Mouse (Mus musculus): Measurements from ENCODE around the gene Itga3. TPM values are rescaled to one million over a fixed set of nuclear protein-coding genes. Genes with fewer than 3 reads are reported as not detected.

Itga3 gene
- polyA plus RNA-seq (2014; fragmentation: Nextera tagmentation; extraction: Ambion mirVana), result 24.1 and 29.0 TPM in 2 replicates

GRCm38 (mm10) chr11:95076536-95077111 is at the start of gene Itga3:
Itga3 (minus strand) TSS chr11:95076801.
- no peaks in the 10 kb centered on the region for H3K9me3 ChIP-seq (ENCODE audit: control insufficient read depth, low read length)
- under 1% methylated on average over 48 of the region's 51 CpGs for WGBS
- H3K27me3 ChIP-seq (replicated peaks; ENCODE audit: control insufficient read depth, insufficient read depth, low read length), result peaks cover 8% of the 10 kb centered on the region; the same call in 1 of the 2 replicates
- peak within 1 kb of the TSS; percentile 52 for H3K4me3 ChIP-seq (ENCODE audit: low read depth, low read length)
- peak; percentile 81 for ATAC-seq (replicated peaks; ENCODE audit: low FRiP score, low TSS enrichment, low read depth)
- peak within 1 kb of the TSS; percentile 69 for H3K27ac ChIP-seq (ENCODE audit: low read depth)
- H3K36me3 ChIP-seq (ENCODE audit: control insufficient read depth, insufficient read depth, low read length), result no peaks in the 10 kb centered on the region
- H3K4me1 ChIP-seq (replicated peaks; ENCODE audit: control insufficient read depth, insufficient read depth, low read length), result peaks cover 58% of the 10 kb centered on the region
- H3K9ac ChIP-seq (ENCODE audit: low read length), result peak within 1 kb of the TSS; percentile 60
- peak within 1 kb of the TSS; percentile 81 for H3K4me2 ChIP-seq (ENCODE audit: low read length)
- DNase-seq (ENCODE audit: low spot score), result peak; percentile 84

GRCm38 (mm10) chr11:95125366-95125948 is 48.9 kb upstream of the Itga3 start:
- Histone ChIP-seq H3K36me3 (ENCODE audit: control insufficient read depth, insufficient read depth, low read length) (no peaks in the 10 kb centered on the region), H3K9ac (ENCODE audit: low read length) (no peak overlapping the region), H3K4me1 (replicated peaks; ENCODE audit: control insufficient read depth, insufficient read depth, low read length) (peaks cover 16% of the 10 kb centered on the region), H3K4me2 (ENCODE audit: low read length) (no peak overlapping the region), H3K27ac (ENCODE audit: low read depth) (no peak overlapping the region), H3K4me3 (ENCODE audit: low read depth, low read length) (no peak overlapping the region), H3K27me3 (replicated peaks; ENCODE audit: control insufficient read depth, insufficient read depth, low read length) (peaks cover 58% of the 10 kb centered on the region), H3K9me3 (ENCODE audit: control insufficient read depth, low read length) (no peaks in the 10 kb centered on the region)
- 30% methylated on average over 7 of the region's 7 CpGs for WGBS
- DNase-seq (ENCODE audit: low spot score) (no peak), ATAC-seq (replicated peaks; ENCODE audit: low FRiP score, low TSS enrichment, low read depth) (no peak)

GRCm38 (mm10) chr11:95122100-95122489 is 45.5 kb upstream of the Itga3 start:
- H3K4me1 ChIP-seq (replicated peaks; ENCODE audit: control insufficient read depth, insufficient read depth, low read length), result peaks cover 25% of the 10 kb centered on the region
- no peak overlapping the region for H3K27ac ChIP-seq (ENCODE audit: low read depth)
- ATAC-seq (replicated peaks; ENCODE audit: low FRiP score, low TSS enrichment, low read depth) (no peak), DNase-seq (ENCODE audit: low spot score) (no peak)
- H3K9ac ChIP-seq (ENCODE audit: low read length), result no peak overlapping the region
- H3K4me2 ChIP-seq (ENCODE audit: low read length), result no peak overlapping the region
- H3K4me3 ChIP-seq (ENCODE audit: low read depth, low read length), result no peak overlapping the region
- H3K9me3 ChIP-seq (ENCODE audit: control insufficient read depth, low read length), result no peaks in the 10 kb centered on the region
- H3K36me3 ChIP-seq (ENCODE audit: control insufficient read depth, insufficient read depth, low read length), result no peaks in the 10 kb centered on the region
- 33% methylated on average over 6 of the region's 6 CpGs for WGBS
- H3K27me3 ChIP-seq (replicated peaks; ENCODE audit: control insufficient read depth, insufficient read depth, low read length), result peaks cover 77% of the 10 kb centered on the region

DNA sequence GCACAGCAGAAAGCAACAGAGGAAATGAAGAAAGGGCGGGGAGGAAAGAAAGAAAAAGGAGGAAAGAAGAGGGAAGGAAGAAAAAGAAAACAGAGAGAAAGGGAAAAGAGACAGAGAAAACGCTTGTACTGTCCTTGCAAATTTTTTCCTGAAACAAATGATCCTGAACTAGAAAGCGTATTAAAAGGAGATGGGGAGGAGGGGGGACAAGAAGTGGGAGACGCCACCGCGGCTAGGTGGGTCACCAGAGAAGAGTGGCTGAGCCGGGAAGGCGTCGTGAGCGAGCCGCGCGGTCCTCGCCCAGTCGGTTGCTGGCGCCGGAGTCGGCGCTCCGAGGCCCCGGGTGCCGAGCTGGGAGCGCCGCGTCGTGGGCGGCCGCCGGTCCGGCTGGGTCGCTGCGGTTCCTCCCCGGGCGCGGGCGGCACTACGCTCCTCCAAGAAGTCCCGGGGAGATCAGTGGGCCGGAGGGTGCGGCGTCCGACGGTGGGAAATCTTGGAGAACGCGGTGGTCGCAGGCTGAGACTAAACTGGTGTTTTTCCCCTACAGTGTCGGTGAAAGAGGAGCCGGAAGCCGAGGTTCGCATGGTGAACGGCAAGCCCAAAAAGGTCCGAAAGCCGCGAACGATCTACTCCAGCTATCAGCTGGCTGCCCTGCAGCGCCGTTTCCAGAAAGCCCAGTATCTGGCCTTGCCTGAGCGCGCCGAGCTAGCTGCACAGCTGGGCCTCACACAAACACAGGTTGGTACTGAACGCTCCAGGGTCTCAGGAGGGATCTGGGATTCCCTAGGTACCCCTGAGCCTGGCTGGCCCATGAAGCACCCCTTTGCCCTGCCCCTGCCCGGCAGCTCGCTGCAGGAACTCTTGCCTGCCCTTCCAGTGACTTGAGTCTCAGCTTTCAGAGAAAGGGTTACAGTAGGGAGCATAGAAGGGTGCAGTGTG is 44.8 kb upstream of the Itga3 start:
- no peak overlapping the region for H3K27ac ChIP-seq (ENCODE audit: low read depth)
- no peaks in the 10 kb centered on the region for H3K9me3 ChIP-seq (ENCODE audit: control insufficient read depth, low read length)
- H3K4me2 ChIP-seq (ENCODE audit: low read length), result peak overlapping the region; percentile 49
- 1% methylated on average over 63 of the region's 63 CpGs for WGBS
- H3K27me3 ChIP-seq (replicated peaks; ENCODE audit: control insufficient read depth, insufficient read depth, low read length), result peaks cover 77% of the 10 kb centered on the region
- no peak for ATAC-seq (replicated peaks; ENCODE audit: low FRiP score, low TSS enrichment, low read depth)
- no peaks in the 10 kb centered on the region for H3K36me3 ChIP-seq (ENCODE audit: control insufficient read depth, insufficient read depth, low read length)
- peaks cover 20% of the 10 kb centered on the region for H3K4me1 ChIP-seq (replicated peaks; ENCODE audit: control insufficient read depth, insufficient read depth, low read length)
- peak; percentile 68 for DNase-seq (ENCODE audit: low spot score)
- H3K9ac ChIP-seq (ENCODE audit: low read length), result no peak overlapping the region
- H3K4me3 ChIP-seq (ENCODE audit: low read depth, low read length), result peak overlapping the region; percentile 34

GRCm38 (mm10) chr11:95120633-95121020 is 44.0 kb upstream of the Itga3 start:
- H3K27me3 ChIP-seq (replicated peaks; ENCODE audit: control insufficient read depth, insufficient read depth, low read length), result peaks cover 77% of the 10 kb centered on the region
- H3K27ac ChIP-seq (ENCODE audit: low read depth), result no peak overlapping the region
- no peaks in the 10 kb centered on the region for H3K9me3 ChIP-seq (ENCODE audit: control insufficient read depth, low read length)
- under 1% methylated on average over 21 of the region's 21 CpGs for WGBS
- DNase-seq (ENCODE audit: low spot score) (peak; percentile 65), ATAC-seq (replicated peaks; ENCODE audit: low FRiP score, low TSS enrichment, low read depth) (no peak)
- H3K4me3 ChIP-seq (ENCODE audit: low read depth, low read length), result peak overlapping the region; percentile 34
- no peak overlapping the region for H3K9ac ChIP-seq (ENCODE audit: low read length)
- H3K36me3 ChIP-seq (ENCODE audit: control insufficient read depth, insufficient read depth, low read length), result no peaks in the 10 kb centered on the region
- peak overlapping the region; percentile 55; the same call in 1 of the 2 replicates for H3K4me2 ChIP-seq (ENCODE audit: low read length)
- H3K4me1 ChIP-seq (replicated peaks; ENCODE audit: control insufficient read depth, insufficient read depth, low read length), result peaks cover 16% of the 10 kb centered on the region

DNA sequence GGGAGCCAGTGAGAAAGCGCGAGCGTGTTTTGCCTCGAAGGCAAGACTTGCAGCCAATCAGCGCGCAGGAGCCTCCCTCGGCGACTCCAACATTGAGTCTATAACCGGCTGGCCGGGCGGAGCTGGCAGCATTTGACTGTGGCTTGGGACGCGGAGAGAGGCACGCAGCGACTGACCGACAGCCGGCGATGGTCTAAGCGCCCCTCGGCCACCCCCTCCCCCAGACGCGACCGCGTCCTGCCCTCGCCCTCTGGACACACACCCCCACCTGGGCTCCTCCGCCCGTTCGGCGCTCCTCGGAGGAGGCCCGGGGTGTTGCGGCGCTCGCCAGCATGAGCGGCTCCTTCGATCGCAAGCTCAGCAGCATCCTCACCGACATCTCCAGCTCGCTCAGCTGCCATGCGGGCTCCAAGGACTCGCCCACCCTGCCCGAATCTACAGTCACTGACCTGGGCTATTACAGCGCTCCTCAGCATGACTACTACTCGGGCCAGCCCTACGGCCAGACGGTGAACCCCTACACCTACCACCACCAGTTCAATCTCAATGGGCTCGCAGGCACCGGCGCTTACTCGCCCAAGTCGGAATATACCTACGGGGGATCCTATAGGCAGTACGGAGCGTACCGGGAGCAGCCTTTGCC is 43.5 kb upstream of the Itga3 start, which contains the start of gene Dlx3:
Dlx3 (plus strand) TSS at position 130 of the 643 bp plus-strand sequence.
- no peak within 1 kb of the TSS for H3K9ac ChIP-seq (ENCODE audit: low read length)
- no peaks in the 10 kb centered on the region for H3K36me3 ChIP-seq (ENCODE audit: control insufficient read depth, insufficient read depth, low read length)
- peaks cover 76% of the 10 kb centered on the region for H3K27me3 ChIP-seq (replicated peaks; ENCODE audit: control insufficient read depth, insufficient read depth, low read length)
- under 1% methylated on average over 53 of the region's 55 CpGs for WGBS
- H3K4me1 ChIP-seq (replicated peaks; ENCODE audit: control insufficient read depth, insufficient read depth, low read length), result peaks cover 16% of the 10 kb centered on the region
- peak within 1 kb of the TSS; percentile 34 for H3K4me3 ChIP-seq (ENCODE audit: low read depth, low read length)
- peak; percentile 26 for ATAC-seq (replicated peaks; ENCODE audit: low FRiP score, low TSS enrichment, low read depth)
- H3K9me3 ChIP-seq (ENCODE audit: control insufficient read depth, low read length), result no peaks in the 10 kb centered on the region
- H3K4me2 ChIP-seq (ENCODE audit: low read length), result peak within 1 kb of the TSS; percentile 55
- no peak within 1 kb of the TSS for H3K27ac ChIP-seq (ENCODE audit: low read depth)
- DNase-seq (ENCODE audit: low spot score), result peak; percentile 77

GRCm38 (mm10) chr11:95118505-95118904 is 41.9 kb upstream of the Itga3 start:
- H3K9me3 ChIP-seq (ENCODE audit: control insufficient read depth, low read length), result no peaks in the 10 kb centered on the region
- H3K27ac ChIP-seq (ENCODE audit: low read depth), result no peak overlapping the region
- peaks cover 16% of the 10 kb centered on the region for H3K4me1 ChIP-seq (replicated peaks; ENCODE audit: control insufficient read depth, insufficient read depth, low read length)
- WGBS, result 3% methylated on average over 8 of the region's 8 CpGs
- no peak overlapping the region for H3K4me3 ChIP-seq (ENCODE audit: low read depth, low read length)
- peaks cover 59% of the 10 kb centered on the region for H3K27me3 ChIP-seq (replicated peaks; ENCODE audit: control insufficient read depth, insufficient read depth, low read length)
- no peak overlapping the region for H3K9ac ChIP-seq (ENCODE audit: low read length)
- 0 out of 2 replicates have a peak, but pooled peaks have one; percentile 22 for ATAC-seq (replicated peaks; ENCODE audit: low FRiP score, low TSS enrichment, low read depth)
- peak; percentile 87 for DNase-seq (ENCODE audit: low spot score)
- H3K4me2 ChIP-seq (ENCODE audit: low read length), result no peak overlapping the region
- H3K36me3 ChIP-seq (ENCODE audit: control insufficient read depth, insufficient read depth, low read length), result no peaks in the 10 kb centered on the region

GRCm38 (mm10) chr11:95117030-95117429 is 40.4 kb upstream of the Itga3 start:
- H3K4me2 ChIP-seq (ENCODE audit: low read length), result no peak overlapping the region
- H3K27me3 ChIP-seq (replicated peaks; ENCODE audit: control insufficient read depth, insufficient read depth, low read length), result peaks cover 45% of the 10 kb centered on the region
- H3K4me3 ChIP-seq (ENCODE audit: low read depth, low read length), result no peak overlapping the region
- H3K9ac ChIP-seq (ENCODE audit: low read length), result no peak overlapping the region
- WGBS, result 4% methylated on average over 6 of the region's 6 CpGs
- ATAC-seq (replicated peaks; ENCODE audit: low FRiP score, low TSS enrichment, low read depth), result peak; percentile 59
- no peaks in the 10 kb centered on the region for H3K9me3 ChIP-seq (ENCODE audit: control insufficient read depth, low read length)
- H3K36me3 ChIP-seq (ENCODE audit: control insufficient read depth, insufficient read depth, low read length), result no peaks in the 10 kb centered on the region
- peaks cover 16% of the 10 kb centered on the region for H3K4me1 ChIP-seq (replicated peaks; ENCODE audit: control insufficient read depth, insufficient read depth, low read length)
- H3K27ac ChIP-seq (ENCODE audit: low read depth), result no peak overlapping the region
- peak; percentile 78 for DNase-seq (ENCODE audit: low spot score)

Measured in intestine, embryonic 14.5 days (tissue).